Mouse (Mus musculus): ENCODE data around the gene Hmgb3.

Gene Hmgb3

GRCm38 (mm10) chrX:71601052-71601611, 45.4 kb downstream of the Hmgb3 start:
- peak; percentile 5 for DNase-seq

Data from cerebellum, adult 11 months (tissue).